Mouse (Mus musculus) left cerebral cortex, postnatal 36 days (tissue): ENCODE results near the gene Zfp280d. TPM values are rescaled to one million over a fixed set of nuclear protein-coding genes. Genes with fewer than 3 reads are reported as not detected.

Source experiments
- DNase-seq, 2 experiments: peaks; one replicate each; pipeline ENCODE4 v3.0.0; 2021 to 2022; ENCODE audit warnings: low spot score in 2 of 2, mixed read lengths in 1 of 2
- intact Hi-C: fragments of 180-260 bp; cut with DNase I; formaldehyde crosslinking; loops from one replicate; pipeline ENCODE4 v1.15.1; 2025
- total RNA-seq, 2 experiments: library from RNA; stranded (reverse); gene quantifications; 2 replicates each; pipeline ENCODE4 v1.2.3; 2021

Gene Zfp280d
- total RNA-seq, 2 experiments from 2014 or later, result 40.5 to 67.5 TPM

DNA sequence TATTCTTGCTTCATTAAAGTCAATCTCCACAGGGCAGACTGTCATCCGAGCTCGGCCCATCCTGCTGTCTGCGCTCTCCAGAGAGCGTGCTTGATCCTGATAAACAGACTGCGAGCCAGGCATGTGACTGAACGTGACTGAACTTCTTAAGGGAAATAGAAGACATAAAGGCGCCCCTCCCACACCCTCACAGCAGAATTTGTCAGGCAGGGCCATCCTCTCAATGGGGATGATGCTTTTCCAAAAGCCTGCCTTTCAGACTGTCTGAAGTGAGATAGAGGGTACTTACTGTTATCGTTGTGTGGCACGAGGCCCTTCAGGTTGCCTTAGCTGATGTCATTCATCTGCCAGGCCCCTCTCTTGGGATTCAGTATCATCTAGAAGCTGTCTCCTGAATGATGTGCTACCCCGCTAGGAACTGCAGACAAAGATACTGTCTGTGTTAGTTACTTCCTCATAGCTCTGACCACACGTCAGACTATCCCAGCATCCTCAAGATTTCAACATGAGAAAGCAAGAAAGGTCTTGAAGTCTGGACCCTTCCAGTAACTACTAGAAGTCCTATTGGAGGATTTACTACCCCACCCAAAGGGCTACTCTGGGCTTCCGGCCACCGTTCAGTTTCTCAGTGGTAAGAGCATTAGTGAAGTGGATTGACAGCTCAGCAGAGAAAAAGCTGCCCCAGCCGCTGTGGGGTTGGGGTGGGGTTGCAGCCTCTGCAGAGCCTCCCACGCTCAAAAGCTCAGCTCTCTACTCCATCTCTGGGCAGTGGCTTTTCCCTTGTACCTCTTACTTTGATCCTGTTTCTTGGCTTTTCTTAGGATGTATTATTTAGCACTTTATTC lies 134.9 kb downstream of the Zfp280d start:
- intact Hi-C loops, result loop anchor here (5.0 to 10.0 kb wide), 4 partner anchors 135 to 765 kb away; partner anchors contain the start of genes Tcf12 and Zfp280d
- DNase-seq, result no peak

DNA sequence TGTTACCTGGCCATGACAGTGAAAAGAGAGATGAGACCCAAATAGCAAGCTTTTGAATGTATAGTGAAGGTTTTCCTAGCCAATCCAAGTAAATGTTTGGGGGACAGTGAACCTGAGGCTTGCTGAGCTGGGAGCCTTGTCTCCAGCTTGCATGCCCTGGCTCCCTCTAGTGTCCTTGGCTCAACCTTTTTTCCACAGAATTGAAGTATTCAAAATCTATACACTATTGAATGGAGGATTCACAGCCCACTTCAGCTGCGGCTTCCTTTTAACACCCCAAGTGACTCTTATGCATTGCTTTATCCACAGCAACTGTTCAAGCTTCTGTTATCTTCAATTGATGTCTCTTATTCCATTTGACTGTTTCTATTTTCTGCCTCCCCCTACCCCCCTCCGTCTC lies 137.1 kb downstream of the Zfp280d start:
- intact Hi-C loops, result no loop called here
- no peak for DNase-seq

Other genes with a start within 250 kb of the Zfp280d start
- 10 to 100 TPM; 43.8 to 48.6 TPM for gene Tcf12, start 163.0 kb upstream of the Zfp280d start, total RNA-seq
- gene Mns1, start 163.2 kb downstream of the Zfp280d start, total RNA-seq, result 1 to 10 TPM; 1.0 to 1.1 TPM
- gene Tex9, start 217.4 kb downstream of the Zfp280d start, total RNA-seq, result 10 to 100 TPM in 1 of 2 experiments, 1 to 10 TPM in 1; 9.5 to 14.8 TPM